Mouse (Mus musculus) kidney, adult 2 months (tissue): ENCODE data around the gene Galns.

Experiments
- CTCF ChIP-seq: fragments of 200-500 bp; conservative IDR thresholded peaks from 2 replicates; pipeline ENCODE4 v1.5.1; 2011; ENCODE audit warnings: low read depth, mild to moderate bottlenecking, control low read depth, low read length, moderate library complexity, mixed read lengths; ENCODE audit not compliant: insufficient read depth, insufficient read length
- POLR2A ChIP-seq: fragments of 200-500 bp; IDR thresholded peaks from one replicate; pipeline ENCODE4 v1.6.1; 2011; ENCODE audit warnings: low read depth, low read length, control low read depth

DNA sequence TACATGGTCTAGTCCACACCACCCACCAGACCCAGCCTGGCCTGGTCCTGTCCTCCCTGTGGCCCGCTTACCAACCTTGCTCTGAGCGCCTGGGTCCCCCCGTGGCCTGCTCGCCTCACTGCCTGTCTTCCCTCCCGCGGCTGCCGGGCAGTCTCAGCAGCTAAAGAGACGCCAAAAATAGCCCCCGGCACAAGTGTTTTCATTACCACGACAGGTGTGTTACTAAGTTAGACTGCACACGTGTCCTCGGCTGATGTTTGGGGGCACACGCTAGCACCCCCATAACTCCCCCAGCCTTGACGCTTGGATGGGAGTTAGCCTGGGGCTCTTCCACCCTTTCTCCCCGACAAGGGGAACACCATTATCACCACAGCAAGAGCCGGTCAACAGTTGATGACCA is 35.1 kb upstream of the Galns start:
- TF ChIP-seq POLR2A (no peak), CTCF (no peak)
